Mouse (Mus musculus): ENCODE data around the gene Slc25a39.

Gene Slc25a39

DNA sequence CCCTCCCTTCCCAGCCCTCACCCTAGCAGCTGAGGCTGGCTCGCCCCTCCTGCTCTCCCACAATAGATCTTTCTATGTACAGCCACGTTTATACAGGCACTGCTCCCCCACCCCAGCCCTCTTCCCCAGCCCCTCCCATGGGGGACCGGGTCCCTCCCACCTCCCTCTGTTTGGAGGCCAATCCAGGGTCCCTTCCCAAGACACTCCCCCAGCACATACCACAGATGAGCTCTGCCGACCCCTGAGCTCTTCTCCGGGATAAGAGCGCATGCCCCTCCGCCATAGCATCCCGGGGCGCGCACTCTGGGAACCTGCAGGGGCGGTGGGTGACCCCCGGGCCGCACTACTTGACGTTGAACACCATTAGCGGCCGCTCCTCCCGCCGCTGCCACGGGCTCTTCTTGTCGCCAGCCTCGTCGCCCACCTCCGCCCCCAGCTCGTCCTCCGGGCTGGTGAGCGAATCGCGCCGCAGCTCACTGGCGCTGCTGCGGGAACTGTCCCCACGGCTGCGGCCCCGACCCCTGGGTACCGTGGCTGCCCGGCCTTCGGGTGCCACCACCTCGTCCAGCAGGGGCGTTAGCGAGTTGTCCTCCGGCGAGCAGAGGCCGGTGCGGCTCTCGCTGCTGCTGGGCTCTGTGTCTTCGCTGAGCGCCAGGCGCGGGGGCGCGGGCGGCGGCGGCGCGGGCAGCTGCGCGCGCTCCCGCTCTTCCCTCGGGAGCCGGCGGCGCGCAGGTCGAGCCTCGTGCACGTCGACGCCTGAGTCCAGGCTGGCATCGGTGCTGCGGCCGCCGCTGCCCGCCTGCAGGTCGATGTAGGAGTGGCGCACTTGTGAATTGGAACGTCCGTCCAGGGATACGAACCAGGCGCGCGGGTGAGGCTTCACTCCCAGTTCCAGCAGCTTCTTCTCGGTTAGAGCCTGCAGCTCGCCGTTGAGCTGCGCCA lies 29.6 kb upstream of the Slc25a39 start:
- DNase-seq (ENCODE audit: low spot score in 2 of 2) = peak; percentile 79 to 81

DNA sequence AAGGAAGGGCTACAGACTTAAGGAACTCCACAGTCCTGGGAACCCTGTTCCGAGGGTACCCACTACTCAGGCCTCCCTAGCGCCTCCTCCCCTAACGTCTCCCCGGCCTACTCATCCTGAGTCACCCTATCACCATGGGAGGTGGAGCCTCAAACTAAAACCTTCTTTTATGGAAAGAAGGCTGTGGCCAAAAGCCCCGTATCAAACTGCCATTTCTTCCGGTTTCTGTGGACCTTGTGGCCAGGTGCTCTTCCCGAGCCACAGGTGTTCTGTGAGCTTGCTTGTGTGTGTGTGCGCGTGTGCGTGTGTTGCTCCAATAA lies 28.7 kb upstream of the Slc25a39 start:
- DNase-seq (ENCODE audit: low spot score in 2 of 2) = no peak

DNA sequence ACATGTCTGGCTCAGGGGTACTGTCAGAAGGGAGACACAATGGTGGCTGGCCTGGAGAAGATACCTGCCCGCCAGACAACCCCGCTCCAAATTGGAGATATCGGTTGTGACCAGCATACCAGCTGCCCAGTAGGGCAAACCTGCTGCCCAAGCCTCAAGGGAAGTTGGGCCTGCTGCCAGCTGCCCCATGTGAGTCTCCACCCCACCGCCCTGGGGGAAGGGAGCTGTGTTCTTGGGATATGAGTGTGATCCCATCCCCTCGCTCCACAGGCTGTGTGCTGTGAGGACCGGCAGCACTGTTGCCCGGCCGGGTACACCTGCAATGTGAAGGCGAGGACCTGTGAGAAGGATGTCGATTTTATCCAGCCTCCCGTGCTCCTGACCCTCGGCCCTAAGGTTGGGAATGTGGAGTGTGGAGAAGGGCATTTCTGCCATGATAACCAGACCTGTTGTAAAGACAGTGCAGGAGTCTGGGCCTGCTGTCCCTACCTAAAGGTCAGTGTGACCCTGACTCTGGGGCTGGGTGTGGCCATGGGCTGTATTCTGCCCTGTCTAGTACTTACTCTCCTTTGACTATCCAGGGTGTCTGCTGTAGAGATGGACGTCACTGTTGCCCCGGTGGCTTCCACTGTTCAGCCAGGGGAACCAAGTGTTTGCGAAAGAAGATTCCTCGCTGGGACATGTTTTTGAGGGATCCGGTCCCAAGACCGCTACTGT lies 28.2 kb upstream of the Slc25a39 start:
- peak in 1 of 2 experiments; percentile 64 for DNase-seq (ENCODE audit: low spot score in 2 of 2)

DNA sequence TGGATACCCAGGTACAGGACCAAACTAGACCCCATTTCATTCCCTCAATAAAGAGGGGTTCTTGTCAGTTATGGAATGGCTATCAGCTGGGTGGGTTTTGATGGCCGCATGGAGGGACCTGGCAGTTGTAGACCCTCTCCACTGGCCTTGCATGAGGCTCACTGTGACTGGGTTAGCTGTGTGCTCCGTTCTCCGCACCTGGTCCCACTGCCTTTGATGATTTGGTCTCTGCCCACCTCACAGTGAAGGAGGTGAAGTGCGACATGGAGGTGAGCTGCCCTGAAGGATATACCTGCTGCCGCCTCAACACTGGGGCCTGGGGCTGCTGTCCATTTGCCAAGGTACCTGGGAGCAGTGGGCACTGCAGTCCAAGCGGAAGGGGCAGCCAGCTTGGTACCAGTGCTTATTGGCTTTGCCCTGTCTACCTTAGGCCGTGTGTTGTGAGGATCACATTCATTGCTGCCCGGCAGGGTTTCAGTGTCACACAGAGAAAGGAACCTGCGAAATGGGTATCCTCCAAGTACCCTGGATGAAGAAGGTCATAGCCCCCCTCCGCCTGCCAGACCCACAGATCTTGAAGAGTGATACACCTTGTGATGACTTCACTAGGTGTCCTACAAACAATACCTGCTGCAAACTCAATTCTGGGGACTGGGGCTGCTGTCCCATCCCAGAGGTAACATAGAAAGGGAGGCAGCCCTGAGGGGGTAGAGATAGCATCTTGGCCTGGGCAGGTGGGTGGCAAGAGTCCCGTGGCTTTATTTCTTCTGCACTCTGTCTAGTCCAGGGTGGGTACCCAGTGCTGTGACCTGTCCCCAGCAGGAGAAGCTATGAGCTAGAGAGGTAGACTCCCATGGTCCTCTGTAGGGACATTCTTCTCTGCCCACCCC lies 27.3 kb upstream of the Slc25a39 start:
- no peak for DNase-seq (ENCODE audit: low spot score in 2 of 2)

DNA sequence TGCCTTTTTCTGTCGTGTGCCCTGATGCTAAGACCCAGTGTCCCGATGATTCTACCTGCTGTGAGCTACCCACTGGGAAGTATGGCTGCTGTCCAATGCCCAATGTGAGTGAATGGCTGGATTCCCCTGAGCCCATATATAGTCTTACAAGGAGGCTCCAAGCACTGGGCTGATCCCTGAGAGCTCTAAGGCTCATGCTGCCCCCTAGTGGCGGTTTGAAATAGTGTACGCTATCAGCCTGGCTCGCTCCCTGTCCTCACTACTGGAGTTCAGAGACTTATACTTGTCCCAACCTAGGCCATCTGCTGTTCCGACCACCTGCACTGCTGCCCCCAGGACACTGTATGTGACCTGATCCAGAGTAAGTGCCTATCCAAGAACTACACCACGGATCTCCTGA lies 26.7 kb upstream of the Slc25a39 start:
- DNase-seq (ENCODE audit: low spot score in 2 of 2) = peak; percentile 91 to 93

GRCm38 (mm10) chr11:102433866-102434265 lies 26.1 kb upstream of the Slc25a39 start:
- DNase-seq (ENCODE audit: low spot score in 2 of 2) = no peak

DNA sequence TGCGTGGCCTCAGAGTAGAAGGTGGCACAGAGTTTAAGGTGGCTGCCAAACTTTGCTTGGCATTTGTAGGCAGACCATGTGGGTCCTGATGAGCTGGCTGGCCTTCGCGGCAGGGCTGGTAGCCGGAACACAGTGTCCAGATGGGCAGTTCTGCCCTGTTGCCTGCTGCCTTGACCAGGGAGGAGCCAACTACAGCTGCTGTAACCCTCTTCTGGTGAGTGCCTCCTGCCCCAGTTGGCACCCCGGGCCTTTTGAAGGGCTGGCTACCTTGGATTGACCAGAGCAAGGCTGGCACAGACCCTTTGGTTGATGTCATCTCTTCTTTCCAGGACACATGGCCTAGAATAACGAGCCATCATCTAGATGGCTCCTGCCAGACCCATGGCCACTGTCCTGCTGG lies 25.1 kb upstream of the Slc25a39 start:
- peak; percentile 68 to 78 for DNase-seq (ENCODE audit: low spot score in 2 of 2)

- peak in 1 of 2 experiments; percentile 49 for DNase-seq (ENCODE audit: low spot score in 2 of 2)
Measured at GRCm38 (mm10) chr11:102432115-102432843, 24.5 kb upstream of the Slc25a39 start.

- DNase-seq (ENCODE audit: low spot score in 2 of 2) = no peak
Measured at GRCm38 (mm10) chr11:102431728-102432114, 24.0 kb upstream of the Slc25a39 start.

DNA sequence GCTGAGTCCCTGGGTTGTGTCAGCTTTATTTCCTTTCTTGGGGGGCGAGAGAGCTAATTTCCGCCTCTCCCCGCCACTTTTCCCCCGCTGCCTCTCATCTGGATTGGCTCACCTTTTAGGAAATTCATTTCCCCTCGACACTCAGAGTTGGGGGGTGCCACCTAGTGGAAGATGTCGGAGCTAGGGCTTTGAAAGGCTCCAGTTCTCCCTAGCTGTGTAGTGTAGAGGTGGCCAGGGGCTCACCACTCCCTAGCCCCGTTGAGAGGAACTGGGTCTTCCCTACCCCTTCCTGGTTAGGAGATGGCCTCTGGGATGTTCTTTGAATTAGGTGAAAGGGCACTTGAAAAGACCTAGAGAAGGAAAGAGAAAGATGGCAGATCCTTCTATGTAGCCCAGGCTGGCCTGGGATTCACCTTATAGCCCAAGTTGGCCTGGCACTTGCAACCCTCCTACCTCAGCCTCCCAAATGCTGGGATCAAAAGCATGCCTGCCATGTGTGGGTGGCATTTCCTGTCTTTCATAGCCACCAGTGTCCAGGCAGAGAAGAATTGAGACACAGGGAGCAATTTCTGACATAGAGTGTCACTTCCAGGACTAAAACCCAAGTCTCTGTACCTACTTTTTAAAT lies 23.4 kb upstream of the Slc25a39 start:
- peak; percentile 87 to 90 for DNase-seq (ENCODE audit: low spot score in 2 of 2)

GRCm38 (mm10) chr11:102430121-102431017 lies 22.6 kb upstream of the Slc25a39 start, which contains the start of gene Grn:
TSS of gene Grn (plus strand) at chr11:102430315.
- DNase-seq (ENCODE audit: low spot score in 2 of 2) = peak; percentile 94 to 97

DNA sequence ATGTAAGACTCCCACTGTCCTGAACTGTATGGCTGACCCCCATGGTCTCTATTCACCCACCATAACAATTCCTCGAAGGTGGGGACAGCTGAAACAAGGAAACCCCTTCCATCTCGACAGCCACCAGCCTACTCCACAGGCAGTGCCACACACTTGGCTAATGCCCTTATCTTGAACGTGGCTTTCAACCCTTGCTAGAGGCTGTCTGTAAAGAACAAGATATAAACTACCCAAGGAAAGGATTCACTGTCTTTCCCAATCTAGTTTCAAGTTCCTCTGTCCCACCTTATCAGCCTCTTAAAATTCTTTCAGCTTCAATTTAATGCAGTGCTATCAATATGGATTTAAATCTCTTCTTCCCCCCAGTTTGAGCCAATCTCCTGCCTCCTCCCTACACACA lies 21.8 kb upstream of the Slc25a39 start:
- no peak for DNase-seq (ENCODE audit: low spot score in 2 of 2)

DNA sequence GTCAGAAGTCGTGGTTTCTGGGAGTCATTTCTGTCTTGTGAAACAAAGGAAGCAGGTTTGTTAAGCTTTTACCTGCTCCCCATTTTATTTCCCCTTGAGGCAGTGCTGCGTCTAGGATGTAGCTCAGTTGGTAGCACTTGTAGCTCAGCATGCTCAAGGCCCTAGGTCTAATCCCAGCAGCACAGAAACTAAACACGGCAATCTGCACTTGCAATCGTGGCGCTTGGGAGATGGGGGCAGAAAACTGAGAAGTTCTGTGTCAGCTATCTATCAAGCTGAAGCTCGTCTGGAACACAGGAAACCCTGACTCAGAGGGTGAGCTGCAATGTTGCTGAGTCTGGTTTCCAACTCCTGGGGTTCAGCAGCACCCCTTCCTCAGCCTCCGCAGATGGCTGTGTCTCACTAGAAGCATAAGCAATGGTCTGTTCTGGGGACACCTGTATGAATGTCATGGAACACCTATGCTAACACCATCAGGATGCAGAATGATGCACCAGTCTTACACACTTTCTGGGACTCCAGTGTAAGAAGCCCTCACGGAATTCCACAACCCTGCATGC lies 21.3 kb upstream of the Slc25a39 start:
- DNase-seq (ENCODE audit: low spot score in 2 of 2) = peak in 1 of 2 experiments; percentile 39

DNA sequence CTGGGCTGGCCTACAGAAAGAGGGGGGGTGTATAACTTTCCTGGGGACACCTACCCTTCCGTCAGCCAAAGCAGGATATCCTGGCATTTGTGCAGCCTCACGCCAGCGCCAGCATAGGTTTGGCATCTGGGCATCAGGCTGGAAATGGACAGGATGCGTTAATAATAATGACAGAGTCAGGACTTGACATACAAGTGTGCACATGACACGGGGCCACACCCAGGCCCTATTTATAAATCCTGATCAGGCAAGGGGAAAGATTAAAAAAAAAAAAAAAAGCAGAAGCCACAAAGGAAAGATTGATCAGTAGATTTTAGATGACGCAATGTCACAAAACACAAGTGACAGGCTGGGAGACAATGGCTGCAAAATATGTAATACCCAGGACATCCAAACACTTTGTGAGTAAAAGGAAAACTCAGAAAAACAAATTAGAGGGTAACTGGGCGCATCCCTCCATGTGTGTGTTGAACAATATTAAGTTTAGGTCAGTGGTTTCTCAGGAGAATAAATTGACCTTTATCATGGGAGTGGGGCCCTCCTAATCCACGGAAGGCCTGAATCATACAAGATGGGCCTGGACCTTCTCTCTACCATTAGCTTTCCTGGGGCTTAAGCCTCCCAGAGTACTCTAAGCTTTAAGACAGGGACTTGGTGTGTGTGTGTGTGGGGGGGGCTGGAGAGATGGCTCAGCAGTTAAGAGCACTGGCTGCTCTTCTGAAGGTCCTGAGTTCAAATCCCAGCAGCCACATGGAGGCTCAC lies 18.0 kb upstream of the Slc25a39 start:
- no peak for DNase-seq (ENCODE audit: low spot score in 2 of 2)

- no peak for DNase-seq (ENCODE audit: low spot score in 2 of 2)
Measured at GRCm38 (mm10) chr11:102424666-102425065, 16.9 kb upstream of the Slc25a39 start.

DNA sequence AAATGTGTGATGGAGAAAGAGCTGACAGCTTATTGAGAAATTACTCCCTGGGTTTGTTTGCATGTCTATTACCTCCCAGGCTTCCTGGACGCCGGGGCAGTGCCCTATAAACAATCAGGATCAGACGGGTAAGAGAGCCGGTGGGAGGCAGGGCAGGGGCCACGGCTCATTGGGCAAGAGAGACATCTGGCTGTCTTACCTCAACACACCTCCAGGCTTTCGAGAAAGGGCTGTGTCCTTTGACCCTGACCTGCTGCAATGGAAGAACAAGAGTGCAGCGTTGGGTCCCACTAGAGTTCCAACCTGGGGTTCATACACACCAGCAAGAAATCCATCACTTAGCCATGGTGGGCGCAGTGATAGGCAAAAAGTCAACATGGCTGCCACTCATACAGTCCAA lies 13.8 kb upstream of the Slc25a39 start:
- no peak for DNase-seq (ENCODE audit: low spot score in 2 of 2)

DNA sequence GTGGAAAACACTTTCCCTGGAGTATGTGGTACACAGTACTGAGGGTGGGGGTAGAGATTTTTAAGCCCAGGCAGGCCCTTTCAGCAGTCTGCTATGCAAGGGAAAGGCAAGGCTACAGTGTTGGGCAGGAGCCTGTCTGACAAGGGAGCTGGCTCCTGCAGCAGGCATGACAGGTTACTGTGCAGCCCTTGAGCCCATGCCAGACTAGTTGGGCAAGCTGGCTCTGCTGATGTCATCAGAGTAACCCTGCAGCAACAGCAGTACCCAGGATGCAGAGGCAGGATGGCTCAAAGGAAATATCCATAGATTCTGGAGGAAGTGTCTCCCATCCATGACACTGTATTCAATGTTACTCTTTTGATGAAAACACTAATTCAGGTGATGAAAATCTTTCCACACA lies 11.1 kb upstream of the Slc25a39 start:
- no peak for DNase-seq (ENCODE audit: low spot score in 2 of 2)

DNA sequence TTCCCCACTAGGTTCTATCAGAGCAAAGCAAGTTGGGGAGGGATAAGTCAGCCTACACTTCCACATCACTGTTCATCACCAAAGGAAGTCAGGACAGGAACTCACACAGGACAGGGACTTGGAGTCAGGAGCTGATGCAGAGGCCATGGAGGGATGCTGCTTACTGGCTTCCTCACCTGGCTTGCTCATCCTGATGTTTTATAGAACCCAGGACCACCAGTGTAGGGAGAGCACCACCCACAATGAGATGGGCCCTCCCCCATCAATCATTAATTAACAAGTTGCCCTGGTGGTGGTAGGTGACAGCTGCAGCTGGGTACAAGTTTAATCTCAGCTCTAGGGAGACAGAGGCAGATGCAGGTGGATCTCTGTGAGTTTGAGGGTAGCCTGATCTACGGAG lies 9.4 kb upstream of the Slc25a39 start:
- DNase-seq (ENCODE audit: low spot score in 2 of 2) = no peak
